Mouse (Mus musculus) spleen, postnatal 10 days (tissue): ENCODE data around the gene Galnt7.

Experiments
- DNase-seq, 2 experiments: peaks; one replicate each; pipeline ENCODE4 v3.0.0; 2021 to 2022; ENCODE audit warnings: low spot score in 2 of 2

Gene Galnt7

DNA sequence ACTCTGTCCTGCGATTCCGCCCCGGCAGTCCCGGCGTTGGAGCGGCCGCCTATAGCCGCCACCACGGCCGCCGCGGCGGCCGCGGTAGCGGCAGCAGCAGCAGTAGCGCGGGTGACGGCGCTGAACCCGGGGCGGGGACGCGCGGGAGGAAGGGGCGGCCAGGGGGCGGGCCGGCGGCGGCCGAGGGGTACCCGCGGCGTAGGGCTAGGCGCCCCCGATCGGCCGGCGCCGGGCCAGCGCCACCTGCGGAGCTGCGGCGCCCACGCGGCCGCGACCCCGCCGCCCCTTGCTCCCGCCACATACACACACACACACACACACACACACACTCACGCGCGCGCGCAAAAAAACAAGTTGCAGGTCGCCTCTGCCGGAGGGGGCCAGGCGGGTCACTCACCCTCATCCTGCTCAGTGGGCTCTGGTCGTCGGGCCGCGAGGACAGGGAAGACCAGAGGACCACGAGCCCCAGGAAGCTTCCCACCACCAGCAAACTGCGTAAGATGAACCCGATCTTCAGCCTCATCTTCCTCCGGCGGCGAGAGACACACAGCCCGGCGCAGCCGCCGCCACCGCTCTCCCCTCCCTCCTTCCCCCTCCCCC is at the start of gene Galnt7:
TSS of gene Galnt7 (minus strand) at position 577 of the 600 bp plus-strand sequence.
- peak; percentile 42 to 69 for DNase-seq

DNA sequence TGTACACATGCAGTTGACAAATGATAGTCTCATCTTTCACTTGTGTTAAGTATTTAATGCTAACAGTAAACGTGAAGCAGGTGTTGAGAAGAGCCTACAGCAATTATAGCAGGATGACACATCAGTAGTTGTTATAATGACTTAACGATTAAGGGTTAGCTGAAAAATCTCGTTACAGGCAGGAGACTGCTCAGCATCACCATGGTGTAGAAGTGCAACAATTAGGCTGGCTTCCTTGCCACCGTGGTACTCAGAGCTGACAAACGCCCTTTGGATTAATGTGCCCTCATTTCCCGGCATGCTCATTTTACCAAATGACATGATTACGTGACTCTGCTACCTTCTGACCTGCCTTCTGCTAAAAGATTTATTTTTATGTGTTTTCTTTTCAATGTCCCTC is 35.8 kb upstream of the Galnt7 start:
- DNase-seq, result no peak

DNA sequence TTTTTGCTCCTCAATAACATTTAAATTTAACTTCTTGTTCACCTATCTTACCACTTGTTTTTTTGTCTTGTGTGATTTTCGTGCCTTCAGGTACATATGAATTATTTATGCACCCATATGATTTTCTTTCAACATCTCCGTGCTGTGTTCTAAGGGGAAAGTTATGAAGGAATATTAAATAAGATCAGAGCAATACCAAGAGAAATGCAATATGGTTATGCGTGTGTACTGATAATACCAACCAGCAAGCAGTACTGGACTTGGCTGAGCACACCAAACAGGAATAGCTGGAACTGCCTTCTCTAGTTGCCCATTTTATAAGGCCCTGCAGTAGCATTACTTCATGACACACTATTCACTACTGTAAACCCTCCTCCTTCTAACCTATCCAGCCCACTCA is 33.0 kb upstream of the Galnt7 start:
- DNase-seq, result no peak

DNA sequence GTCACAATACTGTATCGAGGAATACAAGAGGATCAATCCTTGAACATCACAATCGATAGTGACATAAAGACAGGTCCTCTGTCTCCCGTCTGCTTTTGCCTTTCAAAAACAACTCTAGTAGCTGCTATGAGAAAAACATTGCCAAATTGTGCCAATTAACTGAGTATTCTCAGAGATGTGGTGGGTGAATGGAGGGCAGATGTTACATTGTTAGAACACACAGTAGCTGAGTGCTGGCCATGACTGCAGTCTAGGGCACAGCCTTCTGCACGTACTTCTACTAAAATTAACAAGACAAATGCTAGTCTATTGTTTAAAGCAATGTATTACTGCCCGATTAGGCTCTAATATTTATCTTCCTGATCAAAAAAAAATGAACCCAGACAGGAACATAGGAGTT is 27.2 kb upstream of the Galnt7 start:
- DNase-seq, result no peak

DNA sequence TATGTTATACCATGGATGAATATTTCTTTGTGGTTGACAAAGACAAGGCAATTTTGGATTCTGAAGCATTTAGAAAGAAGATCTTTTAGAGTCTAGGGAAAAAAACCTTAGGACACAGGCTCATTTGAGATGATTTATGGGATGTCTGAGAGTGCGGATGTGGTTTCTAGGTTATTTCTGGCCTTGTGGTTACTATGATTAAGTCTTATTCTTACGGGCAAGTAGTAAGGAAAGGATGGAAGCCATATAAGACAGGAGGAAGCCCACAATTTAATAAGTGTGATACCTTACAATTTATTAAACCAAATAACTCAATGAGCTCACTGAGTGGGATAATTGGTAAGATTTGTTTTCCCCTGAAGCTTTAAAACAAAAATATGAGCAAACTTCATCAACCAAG is 11.3 kb upstream of the Galnt7 start:
- DNase-seq, result no peak

DNA sequence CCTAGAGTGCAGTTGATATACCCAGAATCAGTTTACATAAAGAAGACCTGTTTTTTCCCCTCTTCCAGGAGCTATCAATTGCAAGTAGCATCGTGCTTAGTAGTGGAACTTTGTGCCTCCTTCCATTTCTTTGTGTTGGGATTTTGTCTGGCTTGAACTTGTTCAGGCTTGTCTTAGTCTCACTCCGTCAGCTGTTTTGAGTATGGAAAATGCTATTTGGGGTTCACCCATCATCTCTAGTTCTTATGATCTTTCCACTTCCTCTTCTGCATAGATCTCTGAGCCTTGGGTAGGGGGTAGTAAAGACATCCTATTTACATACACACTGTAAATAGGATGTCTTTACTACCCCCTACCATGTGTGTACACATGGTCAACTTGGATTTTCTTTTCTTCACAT is 7.2 kb upstream of the Galnt7 start:
- no peak for DNase-seq

DNA sequence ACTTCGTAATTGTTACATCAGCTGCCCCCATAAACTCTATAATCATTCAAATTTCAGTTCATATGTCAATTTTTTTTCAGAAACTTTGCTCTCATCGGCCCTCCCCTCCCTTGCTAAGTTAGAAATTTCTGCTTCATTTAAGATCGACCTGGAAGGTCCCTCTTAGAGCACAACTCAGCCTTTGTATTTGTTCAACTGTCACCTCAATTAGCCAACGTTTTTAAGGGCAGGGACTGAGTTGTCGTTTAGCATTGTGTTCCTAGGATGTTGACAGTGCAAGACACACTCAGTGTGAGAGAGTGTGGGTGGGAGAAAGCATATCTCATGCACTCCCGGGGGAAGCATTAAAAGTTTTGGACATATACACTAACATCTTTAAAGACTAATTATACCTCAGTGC is 3.6 kb upstream of the Galnt7 start:
- no peak for DNase-seq

DNA sequence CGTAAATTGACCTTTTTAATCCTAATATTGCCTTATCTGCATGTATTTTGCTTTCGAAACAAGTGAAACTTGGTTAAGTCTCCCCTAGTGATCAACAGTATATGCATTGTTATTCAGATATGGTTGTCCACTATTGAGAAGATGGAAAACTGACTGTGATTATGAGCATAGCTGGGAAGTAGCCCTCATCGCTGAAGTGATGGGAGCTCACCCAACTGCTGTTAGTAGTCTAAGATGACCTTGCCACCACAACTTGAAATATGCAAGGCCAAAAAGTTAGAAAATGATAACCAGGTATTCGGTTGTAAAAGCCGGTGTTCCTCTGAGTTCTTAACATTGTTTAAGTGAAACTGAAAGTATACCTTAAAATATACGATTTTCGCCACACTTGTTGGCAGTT is 1.3 kb upstream of the Galnt7 start:
- no peak for DNase-seq

DNA sequence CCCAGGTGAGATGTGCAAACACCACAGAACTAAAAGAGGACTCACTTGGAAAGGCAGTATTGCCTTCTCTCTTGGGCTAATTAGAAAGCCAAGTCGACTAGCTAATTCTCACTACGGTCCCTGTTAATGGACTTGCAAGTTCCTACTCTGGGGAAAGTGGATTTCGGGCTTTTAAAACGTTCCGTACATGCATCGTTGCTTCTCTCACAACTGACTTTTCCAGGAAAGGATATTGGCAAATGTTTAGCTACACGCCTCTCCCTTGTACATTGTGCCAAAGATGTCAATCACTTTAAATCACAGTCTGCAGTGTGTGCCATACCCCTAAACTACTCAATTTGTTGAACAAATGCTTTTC is 915 bp upstream of the Galnt7 start:
- peak in 1 of 2 experiments; percentile 9 for DNase-seq

DNA sequence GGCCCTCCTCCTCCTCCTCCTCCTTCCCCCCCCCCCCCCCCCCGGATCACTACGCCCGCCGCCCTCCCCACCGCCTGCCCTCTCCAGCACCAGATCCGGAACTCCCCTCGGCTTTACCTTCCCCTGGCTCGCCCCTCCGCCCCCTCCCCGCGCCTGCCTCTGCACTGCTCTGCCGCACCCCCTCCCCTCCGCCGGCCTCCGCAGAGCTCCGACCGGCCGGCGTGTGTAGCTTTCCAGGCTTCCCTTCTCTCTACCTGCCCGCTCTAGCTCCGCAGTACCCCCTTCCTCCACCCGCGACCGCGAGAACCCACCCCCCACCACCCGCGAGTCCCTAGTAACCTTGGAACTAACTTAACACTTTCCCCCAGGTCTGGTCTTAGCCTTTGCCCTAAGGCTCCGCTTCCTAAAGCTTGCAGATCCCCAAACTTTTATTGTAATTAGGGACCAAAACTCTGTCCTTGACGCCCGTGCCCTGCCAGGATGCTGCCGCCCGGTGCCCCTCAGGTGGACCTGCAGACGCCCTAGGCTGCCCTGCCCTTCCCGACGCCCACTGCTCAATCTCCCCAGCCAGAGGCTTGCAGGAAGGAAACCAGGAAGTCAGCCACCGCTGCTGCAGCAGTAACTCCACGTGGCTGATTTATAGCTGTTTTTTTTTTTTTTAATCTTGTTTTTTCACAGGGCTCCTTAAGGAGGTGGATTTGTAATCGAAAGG is 380 bp upstream of the Galnt7 start:
- DNase-seq, result peak; percentile 28 to 44

DNA sequence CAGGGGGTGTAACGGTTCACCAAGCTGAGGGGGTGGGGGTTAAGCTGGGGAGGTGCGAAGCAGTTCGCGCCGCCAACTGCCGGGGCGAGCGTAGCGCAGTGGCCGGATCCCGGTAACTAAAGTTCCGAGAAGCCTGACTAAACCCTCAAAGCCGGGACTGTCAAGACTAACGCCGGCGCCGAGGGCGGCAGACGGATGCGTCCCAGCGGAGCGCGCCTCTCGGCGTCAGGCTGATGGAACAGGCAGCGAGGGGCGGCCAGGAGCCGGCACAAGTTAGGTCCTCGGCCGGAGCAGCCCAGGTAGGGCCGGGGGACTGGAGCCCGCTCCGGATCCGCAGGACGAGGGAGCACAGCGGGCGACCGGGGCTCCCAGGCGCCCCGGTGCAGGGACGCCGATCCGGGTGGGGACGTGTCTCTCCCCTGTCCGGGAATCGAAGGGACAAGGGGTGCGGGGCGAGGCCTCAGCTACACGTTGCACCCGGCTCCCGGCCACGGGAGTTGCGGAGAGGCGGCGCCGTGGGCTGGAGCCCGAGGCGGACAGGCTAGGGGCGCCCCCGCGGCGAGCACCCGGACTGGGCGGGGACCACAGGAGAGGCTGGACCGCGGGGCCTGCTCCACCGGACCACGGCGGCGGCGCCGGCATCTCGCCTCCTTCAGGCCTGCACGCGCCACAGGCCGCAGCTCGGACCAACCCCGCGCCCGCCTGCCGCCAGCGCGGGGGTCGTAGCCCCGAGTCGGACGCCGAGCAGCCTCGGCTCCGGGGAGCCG is 960 bp downstream of the Galnt7 start:
- peak; percentile 61 to 63 for DNase-seq

DNA sequence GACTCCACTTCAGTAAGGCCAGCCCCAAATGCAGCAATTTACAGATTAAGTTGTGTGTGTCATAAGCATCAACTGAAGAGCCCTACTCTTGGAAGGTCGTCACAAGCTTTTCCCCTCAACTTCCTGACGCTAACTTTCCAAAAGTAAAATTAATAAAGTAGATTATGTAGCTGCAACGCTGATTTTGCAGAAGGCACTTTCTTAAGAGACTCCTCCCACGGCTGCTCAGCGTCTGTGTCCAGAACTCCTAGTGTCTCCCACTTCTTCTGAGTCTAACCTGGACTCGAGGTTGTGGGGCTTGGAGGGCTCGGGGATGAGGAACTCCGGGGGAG is 1.5 kb downstream of the Galnt7 start:
- DNase-seq, result no peak

DNA sequence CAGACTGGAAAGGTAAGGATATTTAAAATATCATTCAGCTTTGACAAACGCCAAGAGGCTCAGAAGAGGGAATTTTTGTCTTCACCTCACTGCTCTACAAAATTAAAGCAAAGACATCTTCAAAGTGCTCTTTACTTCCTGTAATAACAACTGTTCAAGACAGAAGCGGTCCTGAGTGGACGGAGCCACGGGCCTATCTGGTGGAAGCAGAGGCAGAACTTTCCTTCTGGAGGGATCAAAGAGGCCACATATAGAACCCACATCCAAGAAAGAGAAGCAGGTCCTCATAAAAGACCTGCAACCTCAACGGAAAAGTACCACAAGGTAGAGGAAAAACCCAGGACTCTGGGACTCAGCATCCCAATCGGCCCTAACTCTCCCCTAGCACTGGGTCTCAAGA is 2.6 kb downstream of the Galnt7 start:
- DNase-seq, result no peak

DNA sequence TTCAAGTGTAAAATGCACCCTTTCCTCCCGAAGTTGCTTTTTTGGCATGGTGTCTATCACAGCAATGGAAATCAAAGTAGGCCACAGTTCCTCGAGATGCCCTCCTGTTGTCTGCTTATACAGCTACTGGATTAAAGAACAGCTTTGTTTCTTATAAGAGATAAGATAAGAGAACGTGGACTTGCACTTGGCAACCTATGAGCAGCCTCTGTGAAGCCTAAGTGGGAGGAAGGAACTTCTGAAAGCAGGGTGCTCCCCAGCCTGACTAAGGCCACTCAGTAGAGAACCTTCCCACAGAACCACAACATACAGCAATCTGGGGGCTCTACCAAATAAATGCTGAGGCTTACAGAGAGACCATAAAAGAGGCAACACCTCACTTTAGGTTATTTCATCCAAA is 5.3 kb downstream of the Galnt7 start:
- no peak for DNase-seq

DNA sequence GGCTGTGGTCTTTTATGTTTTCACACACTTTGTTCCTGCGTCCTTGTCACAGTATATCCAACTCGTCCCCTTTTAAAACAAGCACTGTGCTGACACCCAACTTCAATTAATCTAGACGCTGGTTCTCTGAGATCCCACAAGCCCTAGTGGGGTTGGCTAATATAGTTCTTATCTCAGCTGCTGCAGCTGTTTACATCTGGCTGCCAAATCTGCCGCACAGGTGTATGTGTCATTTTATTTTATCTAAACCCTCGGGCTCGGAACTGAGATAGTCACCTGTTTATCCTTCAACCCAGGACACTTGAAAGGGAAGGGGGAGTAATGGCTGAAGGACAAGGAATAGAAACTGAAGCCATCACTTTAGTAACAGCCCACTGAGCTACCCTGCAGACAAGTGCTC is 8.6 kb downstream of the Galnt7 start:
- no peak for DNase-seq

DNA sequence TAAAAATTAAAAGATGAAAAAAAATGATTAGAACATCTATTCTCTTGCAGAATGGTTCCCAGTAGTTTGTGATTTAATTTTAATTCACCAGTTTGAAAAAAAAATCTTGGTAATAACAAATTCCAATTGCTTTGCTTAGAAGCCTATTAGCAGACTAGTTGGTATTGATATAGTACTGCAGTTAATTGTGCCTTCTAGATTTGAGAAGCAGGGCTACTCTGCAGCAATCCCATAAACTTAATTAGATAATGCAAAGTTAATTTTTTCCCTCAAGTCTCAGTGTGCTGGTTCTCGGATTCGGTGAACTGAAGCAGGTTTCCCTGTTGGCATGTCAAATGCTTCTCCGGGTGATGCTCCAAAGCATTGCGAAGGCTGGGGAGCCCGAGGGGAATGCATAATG is 10.1 kb downstream of the Galnt7 start:
- no peak for DNase-seq

DNA sequence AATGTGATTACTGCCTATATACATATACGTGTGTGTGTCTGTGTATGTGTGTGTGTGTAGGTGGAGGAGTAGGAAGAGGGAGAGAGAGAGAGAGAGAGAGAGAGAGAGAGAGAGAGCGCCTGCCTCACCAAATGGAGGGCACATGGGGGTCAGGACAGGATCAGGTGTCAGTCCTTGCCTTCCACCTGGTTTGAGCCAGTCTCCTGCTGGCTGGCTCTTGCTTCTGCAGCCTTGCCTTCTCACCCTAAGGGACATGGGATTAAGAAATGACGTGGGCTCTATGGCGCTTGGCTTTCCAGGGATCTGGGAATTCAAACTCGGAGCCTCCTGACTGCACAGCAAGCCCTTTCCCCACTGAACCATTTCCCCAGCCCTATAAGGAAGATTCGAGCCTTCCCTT is 13.9 kb downstream of the Galnt7 start:
- DNase-seq, result no peak

DNA sequence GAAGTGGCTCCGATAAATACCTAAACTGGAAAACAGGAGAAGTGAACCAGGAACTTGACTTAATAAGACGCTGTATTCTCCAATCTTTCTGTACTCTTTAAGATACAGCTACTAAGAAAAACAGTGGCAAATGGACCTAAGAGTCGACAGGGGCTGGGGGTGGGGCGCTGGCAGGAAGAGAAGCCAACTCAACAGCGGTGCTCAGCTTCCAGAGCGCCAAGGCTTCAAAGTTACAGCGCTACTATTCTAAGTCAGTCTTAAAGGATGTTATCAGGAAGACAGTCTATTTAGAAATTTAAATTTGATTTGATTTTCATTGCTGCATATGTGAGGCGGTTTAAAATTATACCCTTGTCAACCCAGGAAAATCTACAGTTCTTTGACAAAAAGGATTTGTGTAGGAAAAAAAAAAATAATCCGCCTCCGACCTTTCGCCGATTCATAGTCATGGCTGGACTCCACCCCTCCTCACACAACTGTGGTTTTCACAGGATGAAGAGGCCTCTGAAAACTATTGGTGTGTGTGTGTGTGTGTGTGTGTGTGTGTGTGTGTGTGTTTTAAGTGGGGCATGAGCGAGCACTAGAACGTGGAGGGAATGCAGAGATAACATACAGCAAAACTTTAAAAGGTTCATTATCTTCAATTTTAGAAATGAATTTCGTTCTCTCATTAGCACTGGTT is 15.1 kb downstream of the Galnt7 start:
- no peak for DNase-seq

DNA sequence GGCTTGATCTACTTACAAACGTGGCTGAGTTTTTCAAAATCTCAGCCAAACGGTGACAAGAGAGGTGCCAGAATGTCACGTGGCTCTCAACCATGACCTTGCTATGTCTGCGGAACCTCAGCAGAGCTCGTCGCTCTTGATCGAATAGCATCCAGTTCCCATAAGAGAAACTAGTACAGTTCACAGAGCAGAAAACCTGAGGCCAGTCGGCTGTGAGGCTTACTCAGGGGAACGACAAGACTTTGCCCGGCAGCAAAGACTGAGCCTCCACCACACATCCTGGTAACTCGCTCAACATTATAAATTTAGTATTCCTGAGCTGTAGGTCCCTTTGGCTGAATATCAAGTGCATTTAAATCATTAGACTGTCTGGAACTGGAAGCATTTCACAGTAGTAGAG is 16.1 kb downstream of the Galnt7 start:
- DNase-seq, result no peak

DNA sequence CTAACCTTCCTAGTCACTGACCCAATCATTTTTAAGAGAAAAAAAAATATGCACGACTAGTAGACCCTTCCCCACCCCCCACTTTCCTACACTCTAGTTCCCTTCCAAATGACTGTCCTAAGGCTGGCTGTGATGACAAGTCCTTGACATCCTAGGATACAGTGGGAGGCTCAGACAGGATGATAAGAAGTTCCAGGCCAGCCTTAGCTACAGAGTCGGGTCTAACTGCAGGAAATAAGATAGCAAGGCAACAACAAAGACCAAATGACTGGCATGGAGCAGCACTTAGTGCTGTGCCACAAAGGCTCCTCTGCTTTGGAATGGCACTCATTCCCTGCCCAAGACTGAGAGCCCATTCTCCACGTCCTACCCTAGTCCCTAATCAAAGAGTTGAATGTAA is 16.6 kb downstream of the Galnt7 start:
- DNase-seq, result no peak

DNA sequence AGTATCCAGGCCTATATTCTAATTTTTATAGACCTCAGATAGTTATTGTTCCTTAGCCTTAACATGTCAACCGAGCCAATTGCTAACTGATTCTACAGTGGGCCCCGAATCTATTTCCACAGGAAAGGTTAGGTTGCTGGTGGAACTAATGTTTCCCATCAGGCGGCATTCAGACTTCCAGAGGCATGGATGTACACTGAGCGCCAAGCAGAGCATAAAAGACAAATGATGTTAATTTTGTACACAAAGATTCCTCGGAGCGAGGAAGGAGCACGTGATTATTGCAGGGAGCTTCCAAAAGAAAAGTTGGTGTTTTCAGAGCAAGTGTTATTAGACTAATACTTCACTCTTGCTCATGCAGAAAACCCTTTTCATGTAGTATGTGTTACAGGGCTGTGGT is 21.1 kb downstream of the Galnt7 start:
- no peak for DNase-seq

DNA sequence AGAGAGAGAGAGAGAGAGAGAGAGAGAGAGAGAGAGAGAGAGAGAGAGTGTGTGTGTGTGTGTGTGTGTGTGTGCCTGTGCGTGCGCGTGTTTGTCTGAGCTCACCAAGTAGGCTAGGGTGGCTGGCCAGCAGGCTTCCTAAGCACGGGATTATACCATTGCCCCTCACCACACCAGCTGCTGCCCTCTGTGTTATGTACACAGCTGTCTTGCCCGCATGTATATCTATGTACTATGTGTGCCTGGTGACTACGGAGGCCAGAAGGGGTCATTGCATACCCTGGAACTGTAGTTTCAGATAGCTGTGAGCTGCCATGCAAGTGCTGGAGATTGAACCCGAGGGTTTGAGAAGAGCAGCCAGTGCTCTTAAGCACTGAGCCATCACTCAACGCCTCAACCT is 22.7 kb downstream of the Galnt7 start:
- no peak for DNase-seq
